Mouse (Mus musculus) E14TG2a.4 (cell line): ENCODE results near the gene Oard1.

Experiments
- CTCF ChIP-seq: conservative IDR thresholded peaks from 2 replicates; pipeline ENCODE4 v1.5.1; 2014; ENCODE audit warnings: low read length
- POU5F1 ChIP-seq: IDR thresholded peaks from 2 replicates; pipeline ENCODE4 v1.6.1; 2014; ENCODE audit warnings: low read length, borderline replicate concordance

GRCm38 (mm10) chr17:48443542-48444145 is 33.8 kb downstream of the Oard1 start:
- TF ChIP-seq CTCF, result no peak
- no peak for TF ChIP-seq POU5F1
